Mouse (Mus musculus) frontal cortex, adult (tissue): Measurements from ENCODE around the gene Rps19.

ENCODE experiments used
- ATAC-seq: cut with Nextera tagmentation; 2 replicates; pipeline ENCODE4 v1.9.2; 2017; ENCODE audit warnings: mild to moderate bottlenecking, moderate library complexity, mixed read lengths; ENCODE audit not compliant: low TSS enrichment

Rps19 gene

DNA sequence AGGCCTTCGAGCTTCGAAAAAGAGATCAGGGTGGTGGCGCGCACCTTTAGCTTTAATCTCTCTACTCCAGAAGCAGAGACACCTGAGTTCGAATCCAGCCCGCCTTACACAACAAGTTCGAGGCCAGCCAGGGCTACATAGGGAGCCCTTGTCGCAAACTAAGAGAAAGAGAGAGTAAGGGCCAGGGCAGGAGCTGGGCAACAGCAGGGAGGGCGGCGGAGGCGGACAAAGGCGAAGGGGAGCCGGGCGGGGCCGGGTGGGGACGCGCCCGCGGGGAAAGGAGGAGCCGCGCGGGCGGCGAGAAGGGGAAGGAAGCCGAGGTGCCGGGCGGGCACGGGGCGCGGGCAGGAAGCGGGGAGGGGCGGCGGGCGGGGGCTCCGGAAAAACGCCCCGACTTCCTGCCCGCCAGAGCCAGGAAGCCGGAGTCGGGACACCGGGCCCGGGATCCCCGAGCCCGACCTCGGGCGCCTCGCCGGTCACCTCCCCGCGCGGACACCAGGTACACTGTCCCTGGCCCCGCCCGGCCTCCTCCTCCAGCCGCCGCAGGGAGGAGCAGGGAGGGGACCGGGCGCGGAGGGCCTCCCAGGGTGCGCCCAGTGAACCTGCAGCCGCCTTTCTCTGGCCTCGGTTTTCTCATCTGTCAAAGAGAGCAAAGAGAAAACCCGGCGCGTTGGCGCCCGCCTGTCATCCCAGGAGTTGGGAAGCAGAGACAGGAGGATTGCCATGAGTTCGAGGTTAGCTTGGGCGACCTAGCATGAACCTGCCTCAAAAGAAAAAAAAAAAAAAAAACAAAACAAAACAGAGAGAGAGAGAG is 18.7 kb downstream of the Rps19 start, which contains the start of gene Arhgef1:
Gene Arhgef1, plus strand, starts transcription at position 283 of the 814 bp plus-strand sequence.
- ATAC-seq = no peak

DNA sequence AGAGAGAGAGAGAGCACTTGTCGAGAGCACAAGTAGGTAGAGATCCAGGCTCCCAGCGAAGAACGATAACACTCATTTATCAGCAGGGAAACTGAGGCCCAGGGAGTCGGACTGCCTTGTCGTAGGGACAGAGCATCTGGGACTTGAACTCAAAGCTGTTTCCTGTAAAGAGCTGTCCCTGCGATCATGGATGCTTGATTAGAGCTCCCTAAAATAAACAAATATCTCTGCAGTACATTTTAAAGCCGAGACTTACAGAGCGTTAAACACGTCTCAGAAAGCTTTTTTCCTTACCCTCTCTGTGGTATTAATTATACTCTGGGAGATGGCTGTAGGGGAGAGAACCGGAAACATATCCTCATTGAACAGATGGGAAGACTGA is 19.3 kb downstream of the Rps19 start:
- no peak for ATAC-seq

DNA sequence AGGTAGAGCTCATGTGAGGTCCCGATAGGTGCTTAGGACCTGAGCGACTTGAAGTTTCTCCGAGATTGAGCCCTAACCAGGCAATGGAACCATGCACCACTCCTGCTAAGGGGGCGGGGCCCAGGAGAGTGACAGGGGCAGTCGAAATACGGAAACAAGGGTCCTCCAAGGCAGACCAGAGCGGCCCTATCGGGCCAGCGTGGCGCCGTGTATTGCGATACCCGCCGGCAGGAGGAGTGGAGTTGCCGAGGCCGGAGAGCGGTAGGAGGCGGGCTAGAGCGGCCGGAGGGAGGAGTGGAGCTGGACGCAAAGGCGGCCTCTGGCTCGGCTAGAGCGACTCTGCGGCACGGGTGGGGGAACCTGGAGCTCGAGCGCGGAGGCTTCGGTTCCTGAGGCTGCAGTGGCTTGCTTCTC is 19.9 kb downstream of the Rps19 start:
- peak; percentile 94 for ATAC-seq

DNA sequence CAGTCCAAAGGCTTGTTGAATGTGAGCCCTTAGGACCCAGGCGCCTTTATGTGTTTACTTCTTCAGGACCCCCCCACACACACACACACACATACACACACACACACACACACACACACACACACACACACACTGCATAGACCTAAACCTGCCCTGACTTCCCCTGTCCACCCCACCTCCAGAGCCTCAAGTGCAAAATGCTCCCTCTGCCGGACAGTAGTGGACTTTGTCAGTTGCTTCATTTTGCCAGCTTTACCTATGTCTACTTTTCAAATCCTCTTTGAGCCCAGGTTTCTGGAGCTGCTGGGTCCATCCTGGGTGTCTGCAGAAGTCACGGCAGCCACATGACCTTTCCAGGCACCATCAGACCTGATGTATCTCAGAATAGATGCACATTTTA is 20.8 kb downstream of the Rps19 start:
- ATAC-seq = 0 out of 2 replicates have a peak, but pooled peaks have one; percentile 27

DNA sequence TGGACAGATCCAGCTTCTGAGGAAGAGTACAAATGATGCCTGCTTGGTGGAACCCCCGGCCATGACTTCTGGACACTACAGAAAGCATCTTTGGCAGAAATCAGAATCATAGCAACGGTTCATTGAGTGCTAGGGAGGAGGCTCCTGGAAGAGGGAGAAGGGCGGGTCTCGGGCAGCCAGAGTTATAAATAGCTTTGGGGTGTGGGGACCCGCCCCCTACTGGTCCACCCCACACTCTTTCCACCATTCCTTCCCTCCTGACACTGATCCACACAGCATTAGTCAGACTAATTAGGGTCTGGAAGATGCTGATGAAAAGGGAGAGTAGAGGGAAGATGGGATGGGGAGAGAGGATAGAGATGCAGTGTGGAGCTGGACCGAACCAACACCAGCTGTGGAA is 22.4 kb downstream of the Rps19 start:
- ATAC-seq = no peak

DNA sequence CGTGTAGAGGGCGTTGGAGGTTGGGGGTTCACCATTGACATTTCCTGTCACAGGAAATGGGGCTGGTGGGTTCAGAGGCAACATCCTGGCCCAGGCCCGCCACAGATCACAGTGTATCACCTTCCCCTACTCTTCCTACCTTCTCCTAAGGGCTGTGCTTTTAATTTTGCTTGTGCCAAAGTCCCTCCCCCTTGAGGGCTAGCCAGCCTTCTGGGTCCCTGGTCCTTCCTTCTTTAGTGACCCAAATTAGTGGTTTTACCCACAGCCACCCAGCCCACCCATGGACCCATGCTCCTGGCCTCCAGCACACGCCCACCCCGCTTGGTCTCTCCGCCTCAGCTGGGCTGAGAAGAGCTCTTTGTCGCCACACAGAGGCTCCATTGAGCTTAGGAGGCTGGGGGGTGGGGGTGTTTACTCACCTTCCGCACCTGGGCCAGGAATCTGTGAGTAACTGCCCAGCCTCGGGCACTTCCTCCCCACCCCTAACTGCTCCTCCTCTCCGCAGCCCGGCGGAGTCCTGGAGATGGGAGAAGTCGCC is 23.1 kb downstream of the Rps19 start:
- ATAC-seq = no peak

DNA sequence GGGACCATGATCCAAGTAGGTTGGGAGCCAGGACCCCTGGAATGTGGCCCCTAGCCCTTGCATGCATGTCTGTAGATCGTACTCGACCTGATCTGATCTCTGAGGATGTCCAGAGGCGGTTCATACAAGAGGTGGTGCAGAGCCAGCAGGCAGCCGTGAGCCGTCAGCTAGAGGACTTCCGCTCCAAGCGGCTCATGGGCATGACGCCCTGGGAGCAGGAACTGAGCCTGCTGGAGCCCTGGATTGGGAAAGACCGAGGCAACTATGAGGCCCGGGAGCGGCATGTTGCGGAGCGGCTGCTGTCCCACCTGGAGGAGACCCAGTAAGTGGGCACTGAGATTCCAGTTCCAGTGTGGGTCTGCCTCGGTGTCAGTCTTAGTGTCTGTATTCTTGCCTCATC is 28.3 kb downstream of the Rps19 start:
- ATAC-seq = no peak

DNA sequence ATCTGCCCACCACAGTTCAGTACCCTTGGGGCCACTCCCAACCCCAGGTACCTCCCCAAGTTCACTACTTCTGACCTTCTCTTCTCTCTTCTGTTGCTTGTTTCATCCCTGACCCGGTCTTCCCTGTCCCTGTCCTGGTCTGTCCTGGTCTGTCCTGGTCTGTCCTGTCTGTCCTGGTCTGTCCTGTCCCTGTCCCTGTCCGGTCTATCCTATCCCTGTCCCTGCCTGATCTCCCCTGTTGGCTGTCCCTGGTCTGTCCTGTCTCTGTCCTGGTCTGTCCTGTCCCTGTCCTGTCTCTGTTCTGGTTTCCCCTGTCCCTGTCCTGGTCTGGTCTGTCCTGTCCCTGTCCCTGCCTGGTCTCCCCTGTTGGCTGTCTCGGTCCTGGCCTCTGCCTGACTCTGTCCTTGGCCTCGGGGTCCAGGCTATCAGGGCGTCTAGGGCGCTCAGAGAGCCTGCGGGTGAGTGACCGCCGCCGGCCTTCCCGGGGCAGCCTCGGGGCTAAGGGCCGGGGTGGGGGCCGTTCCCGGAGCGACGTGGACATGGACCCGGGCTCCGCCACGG is 34.7 kb downstream of the Rps19 start:
- no peak for ATAC-seq

DNA sequence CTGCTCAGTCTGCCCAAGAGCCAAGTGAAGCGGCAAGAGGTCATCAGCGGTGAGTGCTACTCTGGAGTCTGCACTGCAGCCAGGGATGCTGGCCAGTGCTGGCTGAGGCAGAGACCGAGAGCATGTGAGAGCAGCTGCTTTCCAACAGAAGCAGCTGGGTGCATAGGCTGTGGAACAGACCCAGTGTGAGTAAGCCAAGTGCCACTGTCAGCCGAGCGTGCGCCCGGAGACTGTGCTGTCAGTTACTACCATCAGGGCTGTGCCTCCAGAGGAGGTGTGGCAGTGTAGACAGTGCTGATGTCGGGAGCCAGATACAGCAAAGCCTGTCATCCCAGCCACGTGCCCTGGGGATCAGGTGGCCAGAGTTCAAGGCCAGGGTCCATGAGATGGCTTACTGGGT is 35.6 kb downstream of the Rps19 start:
- ATAC-seq = peak; percentile 79; the same call in 1 of the 2 replicates

DNA sequence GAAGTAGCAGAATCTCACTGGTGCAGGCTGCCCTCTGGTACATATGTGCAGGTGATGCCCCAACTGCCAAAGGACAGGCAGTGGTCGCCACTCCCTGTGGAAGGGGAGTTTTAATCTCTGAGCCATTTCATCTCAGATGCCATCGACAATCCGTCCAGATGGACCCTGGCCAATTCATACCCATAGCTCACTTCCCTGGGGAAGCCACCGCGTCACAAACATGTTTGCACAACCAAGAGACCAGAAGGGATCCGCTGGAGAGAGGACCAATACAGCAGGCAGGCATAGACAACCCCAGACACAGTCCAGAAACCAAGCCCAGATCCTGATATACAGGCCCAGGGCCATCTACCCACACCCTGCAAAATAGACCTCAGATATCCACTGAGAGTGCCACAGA is 46.3 kb downstream of the Rps19 start:
- ATAC-seq = no peak

DNA sequence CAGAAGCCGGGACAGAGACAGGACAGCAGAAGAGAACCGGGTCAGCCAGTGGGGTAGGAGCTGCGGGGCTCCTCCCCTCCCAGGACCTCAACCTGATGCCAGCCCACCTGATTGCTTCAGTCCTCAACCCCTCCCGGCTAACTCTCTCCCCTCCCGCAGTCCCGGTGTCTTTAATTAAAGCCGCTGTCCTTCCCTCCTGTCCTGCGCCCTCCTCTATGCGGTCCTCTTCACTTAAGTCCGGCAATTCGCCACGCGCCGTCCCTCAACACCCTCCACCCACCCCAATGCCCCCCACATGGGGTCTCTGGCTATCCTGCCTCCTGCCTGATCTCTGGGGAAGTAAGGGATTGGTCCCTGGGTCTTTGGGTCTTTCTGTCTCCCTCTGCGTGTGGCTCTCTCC is 47.5 kb downstream of the Rps19 start:
- ATAC-seq = no peak
